Mouse (Mus musculus) embryo, embryonic 11 days (tissue): ENCODE data around the gene Tas2r124.

Source experiments
- DNase-seq: peaks from one replicate; pipeline ENCODE4 v3.0.0-alpha.2; 2015

The Tas2r124 gene

GRCm38 (mm10) chr6:132754430-132754829 is at the start of gene Tas2r124:
TSS of gene Tas2r124 (plus strand) at chr6:132754730.
- DNase-seq = no peak

GRCm38 (mm10) chr6:132711828-132712227 is 42.7 kb upstream of the Tas2r124 start, which contains the start of gene Tas2r122:
TSS of gene Tas2r122 (minus strand) at chr6:132711928.
- DNase-seq = no peak

DNA sequence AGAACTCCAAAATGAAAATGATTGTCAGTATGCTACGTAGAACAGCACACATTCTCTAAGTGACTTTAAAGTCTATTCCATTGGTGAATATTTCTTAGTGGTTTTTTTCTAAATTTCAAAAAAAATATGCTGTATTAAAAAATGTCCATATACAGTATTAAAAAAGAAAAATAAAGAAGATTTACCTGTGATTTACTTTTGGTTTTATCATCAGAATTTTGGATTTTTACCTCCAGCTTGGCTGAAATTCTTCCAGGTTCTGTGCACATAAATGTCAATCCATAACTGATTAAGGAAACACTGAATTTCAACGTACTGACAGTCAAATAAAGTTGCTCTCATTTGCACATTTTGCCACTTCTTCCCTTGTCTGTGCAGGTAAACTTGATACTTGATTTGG is 16.6 kb upstream of the Tas2r124 start, which contains the start of gene Tas2r115:
TSS of gene Tas2r115 (minus strand) at position 101 of the 400 bp plus-strand sequence.
- no peak for DNase-seq

- DNase-seq = no peak
These were observed 4.3 kb upstream of the Tas2r124 start for GRCm38 (mm10) chr6:132750206-132750605.

GRCm38 (mm10) chr6:132761831-132762230 is 7.3 kb downstream of the Tas2r124 start, which contains the start of gene Tas2r102:
TSS of gene Tas2r102 (plus strand) at chr6:132762131.
- no peak for DNase-seq

- no peak for DNase-seq
These were observed 23.5 kb downstream of the Tas2r124 start, which contains the start of gene Tas2r136 for GRCm38 (mm10) chr6:132778062-132778461. TSS of gene Tas2r136 (minus strand) at chr6:132778162.

- DNase-seq = peak; percentile 67
These were observed 40.9 kb downstream of the Tas2r124 start for GRCm38 (mm10) chr6:132795393-132795792.

DNA sequence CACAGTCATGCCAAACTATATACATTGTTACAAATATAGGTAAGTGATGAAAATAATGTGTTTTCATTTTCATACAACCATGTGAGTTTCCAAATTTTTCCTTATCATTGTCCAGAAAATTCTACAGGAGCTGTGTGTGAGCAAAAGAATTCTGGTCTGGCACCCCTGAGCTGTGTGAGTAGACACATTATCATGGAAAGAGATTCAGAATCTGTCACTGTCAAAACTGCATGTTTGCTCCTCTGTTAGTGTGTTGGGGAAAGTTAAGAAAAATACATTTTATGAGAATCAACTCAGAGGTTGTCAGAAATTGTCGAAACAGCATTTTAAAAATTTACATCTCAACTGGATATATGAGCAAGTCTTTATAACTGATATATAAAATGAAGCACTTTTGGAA is 48.0 kb downstream of the Tas2r124 start, which contains the start of gene Tas2r117:
TSS of gene Tas2r117 (plus strand) at position 301 of the 400 bp plus-strand sequence.
- DNase-seq = no peak
